Mouse (Mus musculus): ENCODE measurements around the gene Plxnb1. TPM values are rescaled to one million over a fixed set of nuclear protein-coding genes. Genes with fewer than 3 reads are reported as not detected.

Gene Plxnb1
- polyA plus RNA-seq, 1 experiment from 2014 or later = 15.7 TPM

DNA sequence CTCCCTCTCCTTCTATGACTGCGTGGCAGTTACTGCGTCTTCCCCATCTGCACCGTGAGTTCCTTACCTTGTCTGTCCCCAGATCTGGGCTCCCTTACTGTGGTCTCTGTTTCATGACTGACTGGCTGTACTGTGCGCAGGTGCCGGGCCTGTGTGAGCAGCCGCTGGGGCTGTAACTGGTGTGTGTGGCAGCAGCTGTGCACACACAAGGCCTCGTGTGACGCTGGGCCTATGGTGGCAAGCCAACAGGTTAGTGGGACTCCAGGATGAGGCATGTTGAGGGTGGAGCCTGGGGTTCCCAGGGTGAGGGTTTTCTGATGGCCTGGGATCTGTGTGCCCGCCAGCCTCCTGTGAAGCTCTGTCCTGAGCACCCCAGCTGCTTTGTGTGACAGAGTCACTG, 8.9 kb downstream of the Plxnb1 start:
- Histone ChIP-seq H3K9ac (no peak overlapping the region), H3K27me3 (no peaks in the 10 kb centered on the region), H3K4me1 (peaks cover 22% of the 10 kb centered on the region), H3K4me3 (replicated peaks) (no peak overlapping the region), H3K27ac (replicated peaks) (no peak overlapping the region), H3K4me2 (replicated peaks) (no peak overlapping the region), H3K9me3 (replicated peaks) (no peaks in the 10 kb centered on the region), H3K36me3 (peaks cover 65% of the 10 kb centered on the region)
- ATAC-seq (ENCODE audit: insufficient number of reproducible peaks, low FRiP score, low TSS enrichment, low read depth) = no peak
- WGBS = 90% methylated on average over 9 of the region's 9 CpGs

DNA sequence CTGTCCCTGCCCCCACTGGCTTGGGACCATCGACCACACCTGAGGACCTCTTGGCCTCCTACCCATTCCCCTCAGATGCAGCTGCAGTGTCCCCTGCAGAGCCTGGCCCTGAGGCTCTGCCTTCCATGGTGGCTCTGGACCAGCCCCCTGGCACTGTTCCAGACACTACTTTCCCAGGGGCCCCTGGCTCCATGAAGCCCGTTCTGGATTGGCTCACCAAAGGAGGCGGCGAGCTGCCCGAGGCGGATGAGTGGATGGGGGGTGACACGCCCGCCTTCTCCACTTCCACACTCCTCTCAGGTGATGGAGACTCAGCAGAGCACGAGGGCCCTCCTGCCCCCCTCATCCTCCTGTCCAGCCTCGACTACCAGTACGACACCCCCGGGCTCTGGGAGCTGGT, 9.8 kb downstream of the Plxnb1 start:
- H3K27me3 ChIP-seq = no peaks in the 10 kb centered on the region
- H3K36me3 ChIP-seq = peaks cover 72% of the 10 kb centered on the region
- H3K4me1 ChIP-seq = peaks cover 15% of the 10 kb centered on the region
- no peak overlapping the region for H3K4me2 ChIP-seq (replicated peaks)
- H3K9me3 ChIP-seq (replicated peaks) = no peaks in the 10 kb centered on the region
- H3K4me3 ChIP-seq (replicated peaks) = no peak overlapping the region
- ATAC-seq (ENCODE audit: insufficient number of reproducible peaks, low FRiP score, low TSS enrichment, low read depth) = no peak
- WGBS = 60% methylated on average over 12 of the region's 12 CpGs
- no peak overlapping the region for H3K9ac ChIP-seq
- H3K27ac ChIP-seq (replicated peaks) = no peak overlapping the region

DNA sequence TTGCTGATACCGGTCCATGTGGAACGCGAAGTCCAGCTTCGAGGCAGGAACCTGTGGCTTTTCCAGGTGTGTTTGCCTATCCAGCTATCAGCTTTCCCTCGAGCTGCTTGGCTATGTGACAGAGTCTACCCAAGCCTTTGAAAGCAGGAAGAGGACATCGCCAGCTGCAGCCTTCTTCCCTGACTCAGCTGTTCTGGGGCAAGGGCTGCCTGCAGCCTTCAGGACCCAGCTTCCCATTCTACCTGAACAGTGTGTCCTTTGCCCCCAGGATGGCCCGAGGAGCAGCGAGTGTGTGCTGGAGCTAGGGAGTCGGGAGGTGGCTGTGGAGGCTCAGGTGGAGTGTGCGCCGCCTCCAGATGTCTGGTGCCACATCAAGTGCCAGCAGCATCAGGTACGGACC, 10.5 kb downstream of the Plxnb1 start:
- H3K36me3 ChIP-seq = peaks cover 76% of the 10 kb centered on the region
- H3K27ac ChIP-seq (replicated peaks) = no peak overlapping the region
- peaks cover 15% of the 10 kb centered on the region for H3K4me1 ChIP-seq
- no peak overlapping the region for H3K9ac ChIP-seq
- H3K4me3 ChIP-seq (replicated peaks) = no peak overlapping the region
- H3K9me3 ChIP-seq (replicated peaks) = no peaks in the 10 kb centered on the region
- H3K4me2 ChIP-seq (replicated peaks) = no peak overlapping the region
- 88% methylated on average over 12 of the region's 12 CpGs for WGBS
- no peaks in the 10 kb centered on the region for H3K27me3 ChIP-seq
- ATAC-seq (ENCODE audit: insufficient number of reproducible peaks, low FRiP score, low TSS enrichment, low read depth) = no peak

DNA sequence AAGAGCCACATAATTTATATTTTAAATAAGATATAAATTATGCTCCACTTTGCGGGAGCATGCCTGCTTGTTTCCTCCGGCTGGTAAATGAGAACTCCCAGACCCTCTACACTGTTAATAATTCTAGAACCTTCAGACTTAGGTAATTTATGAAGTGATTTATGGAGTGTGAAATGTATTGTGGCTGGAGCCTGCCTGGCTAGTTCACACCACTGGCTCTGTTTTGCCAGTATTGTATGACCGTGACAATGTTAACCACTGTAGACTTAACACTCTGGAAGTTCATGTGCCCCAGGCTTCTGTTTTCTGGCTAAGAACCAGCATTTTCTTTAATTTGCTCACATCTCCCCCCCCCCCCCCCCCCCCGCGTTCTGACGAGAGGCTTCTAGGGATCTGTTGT, 12.2 kb downstream of the Plxnb1 start:
- H3K4me3 ChIP-seq (replicated peaks) = no peak overlapping the region
- peaks cover 15% of the 10 kb centered on the region for H3K4me1 ChIP-seq
- no peak overlapping the region for H3K27ac ChIP-seq (replicated peaks)
- WGBS = 66% methylated on average over 6 of the region's 6 CpGs
- no peak for ATAC-seq (ENCODE audit: insufficient number of reproducible peaks, low FRiP score, low TSS enrichment, low read depth)
- no peaks in the 10 kb centered on the region for H3K9me3 ChIP-seq (replicated peaks)
- H3K9ac ChIP-seq = no peak overlapping the region
- H3K27me3 ChIP-seq = no peaks in the 10 kb centered on the region
- H3K36me3 ChIP-seq = peaks cover 88% of the 10 kb centered on the region
- H3K4me2 ChIP-seq (replicated peaks) = no peak overlapping the region

DNA sequence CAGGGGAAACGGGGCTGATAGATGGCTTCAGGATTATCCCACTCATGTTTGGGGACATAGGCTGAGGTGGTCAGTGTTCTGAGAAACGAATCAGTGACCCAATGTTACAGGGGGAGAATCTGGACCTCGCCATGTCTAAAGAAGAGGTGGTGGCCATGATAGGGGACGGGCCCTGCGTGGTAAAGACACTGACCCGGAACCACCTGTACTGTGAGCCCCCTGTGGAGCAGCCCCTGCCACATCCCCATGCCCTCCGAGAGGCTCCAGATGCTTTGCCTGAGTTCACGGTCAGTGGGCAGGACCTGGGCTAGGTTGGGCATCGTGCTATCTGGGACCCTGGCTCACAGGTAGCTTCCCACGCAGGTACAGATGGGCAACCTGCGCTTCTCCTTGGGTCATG, 15.1 kb downstream of the Plxnb1 start:
- Histone ChIP-seq H3K4me1 (peaks cover 2% of the 10 kb centered on the region; the same call in 1 of the 2 replicates), H3K36me3 (peaks cover 91% of the 10 kb centered on the region), H3K9ac (no peak overlapping the region), H3K4me3 (replicated peaks) (no peak overlapping the region), H3K27me3 (no peaks in the 10 kb centered on the region), H3K27ac (replicated peaks) (no peak overlapping the region), H3K9me3 (replicated peaks) (no peaks in the 10 kb centered on the region), H3K4me2 (replicated peaks) (no peak overlapping the region)
- 94% methylated on average over 11 of the region's 11 CpGs for WGBS
- no peak for ATAC-seq (ENCODE audit: insufficient number of reproducible peaks, low FRiP score, low TSS enrichment, low read depth)

DNA sequence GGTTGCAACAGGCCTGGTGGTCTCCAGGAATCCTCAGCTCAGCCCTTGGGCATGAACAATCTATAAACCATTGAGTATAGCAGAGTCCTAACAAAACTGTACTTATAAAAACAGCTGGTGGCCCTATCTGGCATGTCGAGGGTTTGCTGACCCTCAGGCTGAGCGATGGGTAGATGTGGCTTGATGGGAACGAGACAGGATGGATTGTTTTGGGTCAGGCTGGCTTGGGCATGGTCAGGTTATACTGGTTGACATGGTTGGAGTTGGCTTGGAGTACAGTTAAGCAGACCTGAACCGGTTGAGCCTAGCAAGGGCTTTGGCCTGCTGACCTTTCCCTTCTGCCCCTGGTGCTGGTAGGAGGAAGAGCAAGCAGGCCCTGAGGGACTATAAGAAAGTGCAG, 15.9 kb downstream of the Plxnb1 start:
- no peak overlapping the region for H3K4me2 ChIP-seq (replicated peaks)
- H3K9me3 ChIP-seq (replicated peaks) = no peaks in the 10 kb centered on the region
- no peak for ATAC-seq (ENCODE audit: insufficient number of reproducible peaks, low FRiP score, low TSS enrichment, low read depth)
- H3K27me3 ChIP-seq = no peaks in the 10 kb centered on the region
- peaks cover 91% of the 10 kb centered on the region for H3K36me3 ChIP-seq
- no peak overlapping the region for H3K9ac ChIP-seq
- H3K4me1 ChIP-seq = no peaks in the 10 kb centered on the region
- WGBS = 81% methylated on average over 4 of the region's 4 CpGs
- no peak overlapping the region for H3K4me3 ChIP-seq (replicated peaks)
- no peak overlapping the region for H3K27ac ChIP-seq (replicated peaks)

DNA sequence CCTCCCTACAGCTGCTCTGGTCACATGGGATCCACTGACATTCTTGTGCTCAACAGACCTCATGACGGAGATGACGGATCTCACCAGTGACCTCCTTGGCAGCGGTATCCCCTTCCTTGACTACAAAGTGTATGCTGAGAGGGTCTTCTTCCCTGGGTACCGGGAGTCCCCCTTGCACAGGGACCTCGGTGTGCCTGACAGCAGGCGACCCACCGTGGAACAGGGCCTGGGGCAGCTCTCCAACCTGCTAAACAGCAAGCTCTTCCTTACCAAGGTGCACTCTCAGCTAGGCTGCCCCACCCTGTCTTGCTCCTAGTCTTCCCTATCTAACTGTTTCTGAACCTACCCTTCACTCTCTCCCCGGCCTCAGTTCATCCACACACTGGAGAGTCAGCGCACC, 16.4 kb downstream of the Plxnb1 start:
- no peak for ATAC-seq (ENCODE audit: insufficient number of reproducible peaks, low FRiP score, low TSS enrichment, low read depth)
- no peak overlapping the region for H3K4me2 ChIP-seq (replicated peaks)
- no peak overlapping the region for H3K9ac ChIP-seq
- peaks cover 91% of the 10 kb centered on the region for H3K36me3 ChIP-seq
- no peaks in the 10 kb centered on the region for H3K9me3 ChIP-seq (replicated peaks)
- no peaks in the 10 kb centered on the region for H3K4me1 ChIP-seq
- WGBS = 87% methylated on average over 9 of the region's 9 CpGs
- no peak overlapping the region for H3K27ac ChIP-seq (replicated peaks)
- no peak overlapping the region for H3K4me3 ChIP-seq (replicated peaks)
- H3K27me3 ChIP-seq = no peaks in the 10 kb centered on the region

DNA sequence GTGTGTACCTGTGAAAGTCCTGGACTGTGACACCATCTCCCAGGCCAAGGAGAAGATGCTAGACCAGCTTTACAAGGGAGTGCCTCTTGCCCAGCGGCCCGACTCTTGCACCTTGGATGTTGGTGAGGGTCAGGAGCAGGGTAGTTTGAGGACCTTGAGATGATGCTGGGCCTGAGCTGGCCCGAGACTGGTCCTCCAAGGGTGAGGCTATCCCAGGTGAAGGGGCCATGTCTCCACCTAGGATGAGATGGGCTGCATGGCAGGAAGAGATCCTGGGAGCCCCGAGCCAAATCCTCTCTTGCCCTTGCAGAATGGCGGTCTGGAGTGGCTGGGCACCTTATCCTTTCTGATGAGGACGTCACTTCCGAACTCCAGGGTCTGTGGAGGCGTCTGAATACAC, 18.1 kb downstream of the Plxnb1 start:
- no peaks in the 10 kb centered on the region for H3K27me3 ChIP-seq
- H3K27ac ChIP-seq (replicated peaks) = no peak overlapping the region
- H3K9me3 ChIP-seq (replicated peaks) = no peaks in the 10 kb centered on the region
- no peak overlapping the region for H3K9ac ChIP-seq
- 90% methylated on average over 8 of the region's 8 CpGs for WGBS
- ATAC-seq (ENCODE audit: insufficient number of reproducible peaks, low FRiP score, low TSS enrichment, low read depth) = no peak
- H3K4me3 ChIP-seq (replicated peaks) = no peak overlapping the region
- peaks cover 96% of the 10 kb centered on the region for H3K36me3 ChIP-seq
- H3K4me2 ChIP-seq (replicated peaks) = no peak overlapping the region
- no peaks in the 10 kb centered on the region for H3K4me1 ChIP-seq

DNA sequence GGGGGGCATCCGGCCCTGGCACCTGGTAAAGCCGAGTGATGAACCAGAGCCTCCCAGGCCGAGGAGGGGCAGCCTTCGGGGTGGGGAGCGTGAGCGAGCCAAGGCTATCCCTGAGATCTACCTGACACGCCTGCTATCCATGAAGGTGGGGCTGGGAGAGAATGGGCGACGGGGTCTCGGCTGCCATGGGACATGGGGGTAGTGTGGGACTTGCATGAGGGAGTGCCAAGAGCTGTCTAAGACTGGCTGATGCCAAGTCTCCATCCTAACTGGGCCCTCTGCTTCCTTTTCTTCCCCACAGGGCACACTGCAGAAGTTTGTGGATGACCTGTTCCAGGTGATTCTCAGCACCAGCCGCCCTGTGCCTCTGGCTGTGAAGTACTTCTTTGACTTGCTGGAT, 19.1 kb downstream of the Plxnb1 start:
- Histone ChIP-seq H3K27ac (replicated peaks) (no peak overlapping the region), H3K9ac (no peak overlapping the region), H3K4me1 (no peaks in the 10 kb centered on the region), H3K4me2 (replicated peaks) (no peak overlapping the region), H3K36me3 (peaks cover 94% of the 10 kb centered on the region), H3K27me3 (no peaks in the 10 kb centered on the region), H3K4me3 (replicated peaks) (no peak overlapping the region), H3K9me3 (replicated peaks) (no peaks in the 10 kb centered on the region)
- WGBS = 92% methylated on average over 11 of the region's 11 CpGs
- no peak for ATAC-seq (ENCODE audit: insufficient number of reproducible peaks, low FRiP score, low TSS enrichment, low read depth)

DNA sequence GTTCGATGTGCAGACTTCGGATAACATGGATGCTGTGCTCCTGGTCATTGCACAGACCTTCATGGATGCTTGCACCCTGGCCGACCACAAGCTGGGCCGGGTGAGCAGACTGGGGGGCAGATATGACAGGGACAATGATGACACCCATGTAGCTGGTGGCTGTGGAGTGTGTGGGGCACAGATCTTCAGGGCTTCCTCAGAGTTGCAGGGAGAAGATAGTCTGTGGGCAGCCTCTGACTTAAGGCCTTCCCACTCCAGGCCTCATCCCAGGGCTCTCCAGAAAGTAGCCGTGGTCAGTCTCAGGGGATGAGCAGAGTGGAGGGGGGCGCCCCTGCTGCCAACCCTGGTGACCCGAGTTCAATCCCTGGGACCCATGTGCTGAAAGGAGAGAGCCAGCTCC, 19.7 kb downstream of the Plxnb1 start:
- WGBS = 82% methylated on average over 7 of the region's 7 CpGs
- H3K4me3 ChIP-seq (replicated peaks) = no peak overlapping the region

DNA sequence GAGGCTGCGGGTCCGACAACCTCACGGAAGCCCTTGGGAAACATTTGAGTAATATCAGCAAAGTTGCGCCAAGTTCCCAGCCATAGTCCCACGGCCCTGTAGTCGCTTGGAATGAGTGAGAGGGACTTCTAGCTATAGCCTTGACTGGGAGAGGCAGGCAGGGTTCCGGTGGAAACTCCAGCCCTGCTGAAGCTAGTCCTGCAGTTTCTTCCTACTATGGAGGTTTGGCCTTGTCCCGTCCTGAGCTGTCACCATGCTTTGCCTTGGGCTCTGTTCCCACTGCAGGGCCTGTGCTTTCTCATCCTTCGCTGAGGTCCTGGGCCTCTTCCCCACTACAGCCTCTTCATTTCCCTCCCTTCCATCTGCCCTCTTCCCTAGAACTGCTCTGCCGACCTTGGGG, 21.0 kb downstream of the Plxnb1 start:
- no peaks in the 10 kb centered on the region for H3K9me3 ChIP-seq (replicated peaks)
- 92% methylated on average over 10 of the region's 10 CpGs for WGBS
- no peak for ATAC-seq (ENCODE audit: insufficient number of reproducible peaks, low FRiP score, low TSS enrichment, low read depth)
- H3K36me3 ChIP-seq = peaks cover 74% of the 10 kb centered on the region
- no peaks in the 10 kb centered on the region for H3K27me3 ChIP-seq
- H3K9ac ChIP-seq = no peak overlapping the region
- H3K4me2 ChIP-seq (replicated peaks) = no peak overlapping the region
- H3K27ac ChIP-seq (replicated peaks) = no peak overlapping the region
- H3K4me3 ChIP-seq (replicated peaks) = no peak overlapping the region
- H3K4me1 ChIP-seq = no peaks in the 10 kb centered on the region

More for the DNA sequence above, 19.7 kb downstream of the Plxnb1 start:
- H3K4me2 ChIP-seq (replicated peaks) = no peak overlapping the region
- H3K36me3 ChIP-seq = peaks cover 88% of the 10 kb centered on the region
- H3K27me3 ChIP-seq = no peaks in the 10 kb centered on the region
- H3K9me3 ChIP-seq (replicated peaks) = no peaks in the 10 kb centered on the region
- no peak for ATAC-seq (ENCODE audit: insufficient number of reproducible peaks, low FRiP score, low TSS enrichment, low read depth)
- H3K4me1 ChIP-seq = no peaks in the 10 kb centered on the region
- H3K27ac ChIP-seq (replicated peaks) = no peak overlapping the region
- no peak overlapping the region for H3K9ac ChIP-seq

DNA sequence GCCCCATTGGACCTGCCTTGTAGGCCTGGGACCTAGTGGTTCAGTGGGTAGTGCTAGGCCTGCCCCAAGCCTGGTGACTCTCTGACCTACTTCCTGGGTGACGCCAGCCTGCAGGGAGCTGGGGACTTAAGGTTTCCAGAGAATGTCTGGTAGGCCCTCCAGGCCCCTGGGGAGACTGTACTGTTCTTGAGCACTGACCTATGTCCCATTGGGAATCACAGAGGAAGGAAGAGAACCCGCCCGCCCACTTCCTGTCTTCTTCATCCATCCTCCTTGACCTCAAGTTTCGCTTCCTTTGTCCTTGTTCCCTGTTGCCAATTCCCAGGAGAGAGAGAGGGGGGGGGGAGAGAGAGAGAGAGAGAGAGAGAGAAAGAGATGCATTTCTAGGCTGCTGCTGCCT, 22.9 kb downstream of the Plxnb1 start:
- Histone ChIP-seq H3K4me1 (peaks cover 2% of the 10 kb centered on the region; the same call in 1 of the 2 replicates), H3K4me2 (replicated peaks) (no peak overlapping the region), H3K27ac (replicated peaks) (no peak overlapping the region), H3K27me3 (no peaks in the 10 kb centered on the region), H3K4me3 (replicated peaks) (no peak overlapping the region), H3K36me3 (peaks cover 55% of the 10 kb centered on the region), H3K9me3 (replicated peaks) (no peaks in the 10 kb centered on the region), H3K9ac (no peak overlapping the region)
- no peak for ATAC-seq (ENCODE audit: insufficient number of reproducible peaks, low FRiP score, low TSS enrichment, low read depth)
- 78% methylated on average over 4 of the region's 4 CpGs for WGBS
